Comparison of ENCODE assay signal across 20 mouse cellular contexts in genomic region chr10:95191151-95191655, GRCm38 (mm10).
DNase-seq lines count a peak whose midpoint lies in the region; ATAC-seq and TF ChIP-seq lines count a peak whose summit lies in the region.
"Had no signal": no experiment of that assay in that cellular context is flagged by ENCODE, and none has a peak within 500 bp of the region (broad histone marks: within the 10 kb centered on the region; RNA-seq: fewer than 3 reads in every experiment).

No protein-coding gene starts in this region.

- no peak overlapping the region for H3K9ac ChIP-seq in lung, postnatal 0 days (replicated peaks; ENCODE audit: low read depth)
- H3K9ac ChIP-seq in heart, embryonic 13.5 days = no peak overlapping the region
- H3K9ac ChIP-seq: embryonic facial prominence, embryonic 15.5 days; hindbrain, embryonic 13.5 days; intestine, embryonic 15.5 days; liver, embryonic 15.5 days had no signal

- peak; percentile 41 to 52 for DNase-seq in heart, adult 18-20 months
- no peak for DNase-seq in heart, postnatal 10 days
- DNase-seq in lung, postnatal 0 days (ENCODE audit: low spot score) = no peak
- DNase-seq in lung, postnatal 36 days = no peak
- no peak for DNase-seq in left cerebral cortex, postnatal 25 days (ENCODE audit: low spot score in 2 of 2)
- DNase-seq in adrenal gland, postnatal 14 days = no peak
- DNase-seq: adrenal gland, adult 8-10 months; cerebellum, postnatal 10 days; embryo, embryonic 11 days; midbrain, embryonic 14.5 days; retina, postnatal 1 day had no signal

- no peak for ATAC-seq in lung, postnatal 0 days
- ATAC-seq in heart, embryonic 13.5 days (ENCODE audit: extremely low read depth, insufficient number of reproducible peaks, low FRiP score, low TSS enrichment) = no peak
- ATAC-seq: intestine, embryonic 15.5 days had no signal

- no peaks in the 10 kb centered on the region for H3K9me3 ChIP-seq in lung, postnatal 0 days (ENCODE audit: low read length)
- peaks cover 10% of the 10 kb centered on the region; the same call in 1 of the 2 replicates for H3K9me3 ChIP-seq in heart, embryonic 13.5 days
- H3K9me3 ChIP-seq: embryonic facial prominence, embryonic 15.5 days; hindbrain, embryonic 13.5 days; intestine, embryonic 15.5 days; limb, embryonic 10.5 days; liver, embryonic 15.5 days had no signal

- 80% methylated on average over 9 of the region's 9 CpGs for WGBS in lung, postnatal 0 days
- WGBS in heart, embryonic 13.5 days = 74% methylated on average over 9 of the region's 9 CpGs
- WGBS in small intestine, adult 2 months = 84% methylated on average over 9 of the region's 9 CpGs

- intact Hi-C loops in heart, postnatal 10 days (cut with DNase I) = loop anchor here (5.0 kb wide), 2 partner anchors 206 to 226 kb away; partner anchors contain the start of gene Socs2
- intact Hi-C loops in left cerebral cortex, postnatal 25 days (cut with DNase I) = no loop called here

- TF ChIP-seq CTCF in lung, postnatal 0 days (IDR thresholded peaks at IDR 0.05) = no peak
- no peak for TF ChIP-seq CTCF in small intestine, adult 2 months (IDR thresholded peaks at IDR 0.05; ENCODE audit: extremely low read depth, insufficient read length, insufficient replicate concordance, low read depth, low read length)

- no peak for TF ChIP-seq EP300 in lung, postnatal 0 days (IDR thresholded peaks at IDR 0.05)

- H3K4me2 ChIP-seq in lung, postnatal 0 days (replicated peaks; ENCODE audit: low read depth, low read length) = no peak overlapping the region
- H3K4me2 ChIP-seq in heart, embryonic 13.5 days = peak overlapping the region; percentile 20; the same call in 1 of the 2 replicates
- H3K4me2 ChIP-seq: embryonic facial prominence, embryonic 15.5 days; hindbrain, embryonic 13.5 days; intestine, embryonic 15.5 days had no signal

- peak overlapping the region; percentile 68 for H3K27ac ChIP-seq in lung, postnatal 0 days (ENCODE audit: low read length)
- peak overlapping the region; percentile 86 for H3K27ac ChIP-seq in heart, embryonic 13.5 days (replicated peaks)
- H3K27ac ChIP-seq in small intestine, adult 2 months (ENCODE audit: insufficient read depth, low read depth, low read length) = peak overlapping the region; percentile 26; the same call in 1 of the 2 replicates
- H3K27ac ChIP-seq: embryonic facial prominence, embryonic 15.5 days; intestine, embryonic 15.5 days had no signal

- no peaks in the 10 kb centered on the region for H3K36me3 ChIP-seq in lung, postnatal 0 days (ENCODE audit: insufficient read depth, low read length)
- H3K36me3 ChIP-seq in heart, embryonic 13.5 days = peaks cover 6% of the 10 kb centered on the region
- no peaks in the 10 kb centered on the region for H3K36me3 ChIP-seq in small intestine, adult 2 months (ENCODE audit: control insufficient read depth, insufficient read depth, low read length)
- H3K36me3 ChIP-seq: embryonic facial prominence, embryonic 15.5 days; hindbrain, embryonic 13.5 days; intestine, embryonic 15.5 days; limb, embryonic 10.5 days; liver, embryonic 15.5 days had no signal

- H3K27me3 ChIP-seq in lung, postnatal 0 days (replicated peaks; ENCODE audit: insufficient read depth, low read length) = no peaks in the 10 kb centered on the region
- no peaks in the 10 kb centered on the region for H3K27me3 ChIP-seq in heart, embryonic 13.5 days (replicated peaks)
- H3K27me3 ChIP-seq in small intestine, adult 2 months (ENCODE audit: control insufficient read depth, insufficient read depth, low read length) = no peaks in the 10 kb centered on the region
- H3K27me3 ChIP-seq: CH12.LX; embryonic facial prominence, embryonic 15.5 days; hindbrain, embryonic 13.5 days; intestine, embryonic 15.5 days; liver, embryonic 15.5 days had no signal

- H3K4me1 ChIP-seq in lung, postnatal 0 days (ENCODE audit: insufficient read depth, low read depth, low read length) = peaks cover 21% of the 10 kb centered on the region; the same call in 1 of the 2 replicates
- H3K4me1 ChIP-seq in heart, embryonic 13.5 days = peaks cover 40% of the 10 kb centered on the region
- peaks cover 21% of the 10 kb centered on the region for H3K4me1 ChIP-seq in small intestine, adult 2 months (ENCODE audit: control insufficient read depth, insufficient read depth, insufficient read length, low read length)

- H3K4me3 ChIP-seq in lung, postnatal 0 days (ENCODE audit: low read depth, low read length) = no peak overlapping the region
- H3K4me3 ChIP-seq in heart, embryonic 13.5 days = no peak overlapping the region
- no peak overlapping the region for H3K4me3 ChIP-seq in small intestine, adult 2 months (ENCODE audit: low read depth, low read length)
- H3K4me3 ChIP-seq: embryonic facial prominence, embryonic 15.5 days; hindbrain, embryonic 13.5 days; intestine, embryonic 15.5 days; limb, embryonic 10.5 days; liver, embryonic 15.5 days; myocyte had no signal

- TF ChIP-seq POLR2A in small intestine, adult 2 months (IDR thresholded peaks at IDR 0.05; ENCODE audit: low read depth, low read length) = no peak

Comparison
In these comparisons a context has a peak if more than half of its experiments do, and no peak if none do; other contexts are left out.
1. DNase-seq: peak in heart, adult 18-20 months (2 of 2); none in heart, postnatal 10 days (0 of 2), lung, postnatal 0 days (single experiment), lung, postnatal 36 days (single experiment), left cerebral cortex, postnatal 25 days (0 of 2) and adrenal gland, postnatal 14 days (single experiment).
2. H3K27ac ChIP-seq: peak in every context shown above with its lines; median percentile 86 in heart, embryonic 13.5 days; 68 in lung, postnatal 0 days; 26 in small intestine, adult 2 months.